In genomic region chr12:112720216-112720615, GRCm38 (mm10) we compare ENCODE assay signal across 8 mouse cellular contexts. TPM values are rescaled to one million over a fixed set of nuclear protein-coding genes. Genes with fewer than 3 reads are reported as not detected.
A peak's percentile ranks its signal among the peaks of the same experiment; 100 is the strongest.
DNase-seq lines count a peak whose midpoint lies in the region; ATAC-seq lines count a peak whose summit lies in the region.

Gene Cep170b (plus strand): TSS chr12:112720455.

- no peaks in the 10 kb centered on the region for H3K36me3 ChIP-seq in embryonic facial prominence, embryonic 11.5 days (replicated peaks; ENCODE audit: control insufficient read depth, insufficient read depth, low read depth, low read length)
- H3K36me3 ChIP-seq in hindbrain, embryonic 13.5 days, result peaks cover 2% of the 10 kb centered on the region; the same call in 1 of the 2 replicates
- no peaks in the 10 kb centered on the region for H3K36me3 ChIP-seq in stomach, embryonic 14.5 days (ENCODE audit: control insufficient read depth, insufficient read depth, low read length)

- peak within 1 kb of the TSS; percentile 99; the same call in 1 of the 2 replicates for H3K4me2 ChIP-seq in embryonic facial prominence, embryonic 11.5 days (ENCODE audit: low read depth, low read length)
- H3K4me2 ChIP-seq in hindbrain, embryonic 13.5 days, result peak within 1 kb of the TSS; percentile 83
- H3K4me2 ChIP-seq in stomach, embryonic 14.5 days (replicated peaks; ENCODE audit: low read depth, low read length), result peak within 1 kb of the TSS; percentile 86

- no peaks in the 10 kb centered on the region for H3K9me3 ChIP-seq in embryonic facial prominence, embryonic 11.5 days (replicated peaks; ENCODE audit: control insufficient read depth, low read length)
- no peaks in the 10 kb centered on the region for H3K9me3 ChIP-seq in hindbrain, embryonic 13.5 days
- no peaks in the 10 kb centered on the region for H3K9me3 ChIP-seq in stomach, embryonic 14.5 days (ENCODE audit: control insufficient read depth, low read depth, low read length)

- WGBS in embryonic facial prominence, embryonic 11.5 days, result 69% methylated on average over 6 of the region's 6 CpGs
- 82% methylated on average over 6 of the region's 6 CpGs for WGBS in hindbrain, embryonic 13.5 days
- WGBS in stomach, embryonic 14.5 days, result 59% methylated on average over 6 of the region's 6 CpGs

- no peak within 1 kb of the TSS for H3K9ac ChIP-seq in embryonic facial prominence, embryonic 11.5 days (replicated peaks; ENCODE audit: low read length)
- no peak within 1 kb of the TSS for H3K9ac ChIP-seq in hindbrain, embryonic 13.5 days
- peak within 1 kb of the TSS; percentile 18; the same call in 1 of the 2 replicates for H3K9ac ChIP-seq in stomach, embryonic 14.5 days (replicated peaks; ENCODE audit: low read depth, low read length)

- peaks cover 4% of the 10 kb centered on the region; the same call in 1 of the 2 replicates for H3K4me1 ChIP-seq in embryonic facial prominence, embryonic 11.5 days (ENCODE audit: control insufficient read depth, insufficient read depth, low read length)
- peaks cover 30% of the 10 kb centered on the region for H3K4me1 ChIP-seq in hindbrain, embryonic 13.5 days (replicated peaks)
- peaks cover 11% of the 10 kb centered on the region; the same call in 1 of the 2 replicates for H3K4me1 ChIP-seq in stomach, embryonic 14.5 days (ENCODE audit: control insufficient read depth, insufficient read depth, low read length)

- peaks cover 15% of the 10 kb centered on the region for H3K27me3 ChIP-seq in embryonic facial prominence, embryonic 11.5 days (ENCODE audit: control insufficient read depth, insufficient read depth, low read length)
- H3K27me3 ChIP-seq in hindbrain, embryonic 13.5 days, result peaks cover 29% of the 10 kb centered on the region
- no peaks in the 10 kb centered on the region for H3K27me3 ChIP-seq in stomach, embryonic 14.5 days (ENCODE audit: control insufficient read depth, insufficient read depth, low read length)

- no peak for DNase-seq in left cerebral cortex, adult 18-20 months (ENCODE audit: low spot score in 2 of 2)
- no peak for DNase-seq in left cerebral cortex, adult 11 months (ENCODE audit: low spot score)
- DNase-seq in embryonic facial prominence, embryonic 11.5 days (ENCODE audit: low spot score), result no peak
- no peak for DNase-seq in left cerebral cortex, postnatal 4 days
- no peak for DNase-seq in T-cell, adult 2 months (ENCODE audit: low spot score)

- no peak for ATAC-seq in embryonic facial prominence, embryonic 11.5 days (replicated peaks; ENCODE audit: insufficient number of reproducible peaks, low FRiP score, low TSS enrichment, low read depth)
- no peak for ATAC-seq in hindbrain, embryonic 13.5 days (ENCODE audit: low FRiP score)
- ATAC-seq in stomach, embryonic 14.5 days (ENCODE audit: insufficient number of reproducible peaks, insufficient read depth, low FRiP score, low read depth), result no peak
- no peak for ATAC-seq in granulocyte monocyte progenitor cell, adult 5-6 weeks (replicated peaks; ENCODE audit: poor library complexity, severe bottlenecking)

- H3K4me3 ChIP-seq in embryonic facial prominence, embryonic 11.5 days (ENCODE audit: low read depth, low read length), result peak within 1 kb of the TSS; percentile 10; the same call in 1 of the 2 replicates
- peak within 1 kb of the TSS; percentile 88; the same call in 1 of the 2 replicates for H3K4me3 ChIP-seq in hindbrain, embryonic 13.5 days
- peak within 1 kb of the TSS; percentile 70 for H3K4me3 ChIP-seq in stomach, embryonic 14.5 days (ENCODE audit: low read depth, low read length)

- intact Hi-C loops in left cerebral cortex, postnatal 4 days (cut with DNase I), result no loop called here

- H3K27ac ChIP-seq in embryonic facial prominence, embryonic 11.5 days (replicated peaks; ENCODE audit: low read depth, low read length), result no peak within 1 kb of the TSS
- no peak within 1 kb of the TSS for H3K27ac ChIP-seq in hindbrain, embryonic 13.5 days
- peak within 1 kb of the TSS; percentile 93 for H3K27ac ChIP-seq in stomach, embryonic 14.5 days (ENCODE audit: low read length)

RNA-seq across cellular contexts. Expression of gene Cep170b, which starts in this region (rescaled TPM):
- total RNA-seq in left cerebral cortex, adult 18-20 months (2021), result 100 to 1,000 TPM; 267 to 284 TPM
- polyA plus RNA-seq in embryonic facial prominence, embryonic 11.5 days (2014; fragmentation: Nextera tagmentation; extraction: Ambion mirVana), result 5.3 and 8.0 TPM in 2 replicates
- 24.2 and 24.9 TPM in 2 replicates for polyA plus RNA-seq in hindbrain, embryonic 13.5 days (2015; fragmentation: Nextera tagmentation; extraction: Ambion mirVana)
- 100 to 1,000 TPM; 183 to 185 TPM for total RNA-seq in left cerebral cortex, postnatal 4 days (2021)
- 15.8 and 16.2 TPM in 2 replicates for polyA plus RNA-seq in stomach, embryonic 14.5 days (2014; fragmentation: Nextera tagmentation; extraction: Ambion mirVana)
- 1.6 and 9.2 TPM in 2 replicates for total RNA-seq in granulocyte monocyte progenitor cell, adult 5-6 weeks (2014; fragmentation: Nextera tagmentation)
- total RNA-seq in granulocyte monocyte progenitor cell, adult 5-6 weeks (2017), result 0.56 and 1.2 TPM in 2 replicates

Comparison
In these comparisons a context has a peak if more than half of its experiments do, and no peak if none do; other contexts are left out.
1. RNA of gene Cep170b (total RNA-seq): 267 to 284 TPM in left cerebral cortex, adult 18-20 months and 183 to 185 TPM in left cerebral cortex, postnatal 4 days; 0.56 to 9.2 TPM in granulocyte monocyte progenitor cell, adult 5-6 weeks; every median in the first group is over 10 times any median in the second.
2. H3K4me3 ChIP-seq: peak in every context shown above with its lines; median percentile 88 in hindbrain, embryonic 13.5 days; 70 in stomach, embryonic 14.5 days; 10 in embryonic facial prominence, embryonic 11.5 days.
3. Peak in every context shown above with its lines, with median percentiles within 50 percentile points of each other: H3K4me2 ChIP-seq.